Mouse (Mus musculus) neural tube, embryonic 14.5 days (tissue): ENCODE results near the gene Mmp17. TPM values are rescaled to one million over a fixed set of nuclear protein-coding genes. Genes with fewer than 3 reads are reported as not detected.

Experiments
- ATAC-seq: fragments of 200-750 bp; cut with Nextera tagmentation; 2 replicates; pipeline ENCODE4 v1.8.0; 2017; ENCODE audit warnings: low read depth, mild to moderate bottlenecking, moderate TSS enrichment, moderate library complexity
- H3K27ac ChIP-seq: fragments of 300-500 bp; sonication (generic); 2 replicates; pipeline ENCODE4 v1.5.1; 2014; ENCODE audit warnings: low read depth, mild to moderate bottlenecking, control low read depth, low read length, moderate library complexity, mixed read lengths
- H3K27me3 ChIP-seq: fragments of 300-500 bp; sonication (generic); 2 replicates; pipeline ENCODE4 v1.6.1; 2014; ENCODE audit warnings: low read length; ENCODE audit not compliant: control insufficient read depth, insufficient read depth
- H3K36me3 ChIP-seq: fragments of 300-500 bp; sonication (generic); 2 replicates; pipeline ENCODE4 v1.6.1; 2014; ENCODE audit warnings: low read length, mixed read lengths; ENCODE audit not compliant: control insufficient read depth, insufficient read depth
- H3K4me1 ChIP-seq: fragments of 300-500 bp; sonication (generic); 2 replicates; pipeline ENCODE4 v1.6.1; 2014; ENCODE audit warnings: low read length; ENCODE audit not compliant: control insufficient read depth, insufficient read depth
- H3K4me2 ChIP-seq: fragments of 300-500 bp; sonication (generic); 2 replicates; pipeline ENCODE4 v1.6.1; 2014; ENCODE audit warnings: mild to moderate bottlenecking, low read depth, low read length, control low read depth
- H3K4me3 ChIP-seq: fragments of 300-500 bp; sonication (generic); 2 replicates; pipeline ENCODE4 v1.5.1; 2014; ENCODE audit warnings: low read depth, low read length, control low read depth, mixed read lengths
- H3K9ac ChIP-seq: fragments of 300-500 bp; sonication (generic); replicated peaks from 2 replicates; pipeline ENCODE4 v1.6.1; 2014; ENCODE audit warnings: low read depth, mild to moderate bottlenecking, control low read depth, low read length, mixed read lengths
- H3K9me3 ChIP-seq: fragments of 300-500 bp; sonication (generic); 2 replicates; pipeline ENCODE4 v1.6.1; 2016; ENCODE audit warnings: low read length; ENCODE audit not compliant: control insufficient read depth
- WGBS: fragments of 180-500 bp; shearing (Covaris S2); extraction: QIAGEN DNeasy Blood & Tissue Kit; methylation state at CpG from one replicate; pipeline ENCODE4 v1.1.7; 2014; 5-methylcytosine and 5-hydroxymethylcytosine counted together
- polyA plus RNA-seq: library from polyadenylated mRNA; unstranded; fragments of >200 nt; fragmentation: Nextera tagmentation; extraction: Ambion mirVana; gene quantifications from 2 replicates; pipeline ENCODE4 v1.2.1, GENCODE M21; 2014

Mmp17 gene
- polyA plus RNA-seq, 1 experiment from 2014 or later: 7.7 TPM

DNA sequence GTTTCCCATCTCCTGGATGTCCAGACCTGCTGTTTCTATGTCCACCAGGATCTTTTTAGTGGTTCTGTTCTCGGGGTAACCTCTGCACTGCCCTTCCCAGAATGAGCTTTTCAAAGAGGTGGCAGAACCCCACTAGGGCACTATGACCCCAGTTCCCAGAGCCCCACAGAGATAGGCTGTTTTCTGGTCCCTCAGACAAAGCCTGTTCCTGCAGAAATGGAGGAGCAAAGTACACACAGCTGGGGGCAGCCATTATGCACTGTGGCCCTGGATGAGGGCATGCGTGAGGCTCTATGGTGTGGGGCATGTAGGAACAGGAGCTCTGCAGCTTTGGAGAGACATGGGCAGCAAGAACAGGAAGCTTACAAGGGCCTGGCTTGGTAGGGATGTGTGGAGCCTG is 32.0 kb upstream of the Mmp17 start:
- H3K27ac ChIP-seq: no peak overlapping the region
- H3K4me3 ChIP-seq: no peak overlapping the region
- H3K4me2 ChIP-seq: no peak overlapping the region
- no peak overlapping the region for H3K9ac ChIP-seq
- H3K27me3 ChIP-seq: no peaks in the 10 kb centered on the region
- no peaks in the 10 kb centered on the region for H3K4me1 ChIP-seq
- no peak for ATAC-seq
- 96% methylated on average over 2 of the region's 2 CpGs for WGBS
- H3K9me3 ChIP-seq: no peaks in the 10 kb centered on the region
- peaks cover 77% of the 10 kb centered on the region for H3K36me3 ChIP-seq

DNA sequence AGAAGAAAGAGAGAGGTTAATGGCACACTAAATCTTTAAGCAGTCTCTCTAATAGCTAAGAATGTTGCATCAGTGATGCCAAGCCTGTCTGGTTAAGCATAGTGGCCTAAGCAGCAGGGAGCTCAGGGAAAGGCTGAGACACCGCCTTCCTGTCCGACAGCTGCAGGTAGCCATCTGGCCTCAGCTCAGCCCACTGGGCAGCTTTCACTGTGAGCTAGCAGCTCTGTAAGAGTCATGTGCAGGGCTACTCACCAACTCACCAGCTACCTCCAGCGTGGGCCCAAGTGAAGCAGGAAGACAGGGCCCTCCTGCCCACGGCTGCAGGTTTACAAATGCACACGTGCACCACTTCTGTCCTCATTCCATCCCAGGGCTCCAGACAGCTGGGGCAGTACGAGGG is 30.3 kb upstream of the Mmp17 start:
- H3K27ac ChIP-seq: no peak overlapping the region
- no peak overlapping the region for H3K9ac ChIP-seq
- H3K9me3 ChIP-seq: no peaks in the 10 kb centered on the region
- 94% methylated on average over 6 of the region's 6 CpGs for WGBS
- H3K27me3 ChIP-seq: no peaks in the 10 kb centered on the region
- H3K4me3 ChIP-seq: no peak overlapping the region
- peaks cover 72% of the 10 kb centered on the region for H3K36me3 ChIP-seq
- H3K4me2 ChIP-seq: no peak overlapping the region
- H3K4me1 ChIP-seq: no peaks in the 10 kb centered on the region
- no peak for ATAC-seq

DNA sequence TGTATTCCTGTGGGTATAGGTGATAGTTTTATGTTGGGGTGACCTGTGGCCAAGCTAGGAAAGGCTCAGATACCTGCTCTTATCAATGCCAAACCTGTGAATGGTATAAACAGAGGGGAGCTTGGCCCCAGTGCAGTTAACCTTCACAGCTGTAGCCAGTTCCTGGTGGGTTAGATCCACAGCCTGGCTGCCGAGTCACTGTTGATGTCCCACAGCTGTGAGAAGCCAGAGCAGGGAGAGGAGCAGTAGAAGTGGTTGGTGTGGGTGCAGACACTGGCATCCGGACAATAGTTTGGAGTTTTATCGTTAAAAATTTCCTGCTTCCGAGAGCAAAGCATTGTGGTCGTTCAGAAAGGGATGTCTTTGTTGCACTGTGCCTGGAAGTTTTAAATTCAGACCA is 25.4 kb upstream of the Mmp17 start:
- no peak overlapping the region for H3K27ac ChIP-seq
- H3K4me1 ChIP-seq: no peaks in the 10 kb centered on the region
- no peak overlapping the region for H3K9ac ChIP-seq
- no peak overlapping the region for H3K4me2 ChIP-seq
- H3K4me3 ChIP-seq: no peak overlapping the region
- H3K9me3 ChIP-seq: no peaks in the 10 kb centered on the region
- H3K27me3 ChIP-seq: no peaks in the 10 kb centered on the region
- no peak for ATAC-seq
- WGBS: 91% methylated on average over 5 of the region's 5 CpGs
- peaks cover 44% of the 10 kb centered on the region for H3K36me3 ChIP-seq

DNA sequence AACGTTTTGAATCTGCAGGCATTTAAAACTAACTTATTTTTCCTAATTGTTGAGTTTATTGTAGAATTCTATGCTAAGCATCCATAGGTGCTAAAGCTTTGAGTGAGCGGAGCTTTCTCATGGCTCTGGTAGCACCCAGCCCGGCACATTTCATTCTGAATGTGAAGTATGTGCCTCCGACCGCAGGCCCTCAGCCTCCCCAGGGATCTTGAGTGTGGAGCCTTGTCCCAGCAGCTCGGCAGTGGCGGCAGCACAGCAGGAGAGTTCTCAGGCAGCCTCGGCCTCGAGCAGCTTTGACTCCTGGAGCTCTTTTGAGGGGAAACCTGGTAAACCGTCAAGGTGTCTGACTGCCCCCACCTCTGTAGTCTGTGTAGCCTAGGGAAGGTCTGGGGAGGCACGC is 24.7 kb upstream of the Mmp17 start:
- WGBS: 55% methylated on average over 11 of the region's 11 CpGs
- Histone ChIP-seq H3K4me2 (no peak overlapping the region), H3K27me3 (no peaks in the 10 kb centered on the region), H3K27ac (no peak overlapping the region), H3K9ac (no peak overlapping the region), H3K4me1 (no peaks in the 10 kb centered on the region), H3K9me3 (no peaks in the 10 kb centered on the region), H3K36me3 (peaks cover 41% of the 10 kb centered on the region), H3K4me3 (no peak overlapping the region)
- no peak for ATAC-seq

DNA sequence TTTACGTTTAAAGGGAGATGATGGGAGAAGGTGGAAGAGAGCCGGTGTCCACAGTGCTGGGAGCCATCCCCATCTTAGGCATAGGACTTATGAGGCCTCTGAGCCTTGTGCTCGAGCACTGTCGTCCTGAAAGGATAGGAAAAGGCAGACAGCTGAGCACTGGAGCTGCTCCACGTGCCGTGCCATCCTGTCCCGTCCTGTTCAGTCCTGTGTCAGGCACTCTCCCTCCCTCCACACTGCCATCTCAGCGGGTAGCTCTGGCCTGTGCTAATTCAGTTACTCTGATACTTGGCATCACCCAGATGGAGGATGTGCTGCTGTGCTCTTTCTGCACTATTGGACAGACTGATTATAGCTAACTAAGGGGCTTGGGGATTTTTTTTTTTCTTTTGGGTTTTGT is 21.6 kb upstream of the Mmp17 start:
- WGBS: 91% methylated on average over 8 of the region's 8 CpGs
- Histone ChIP-seq H3K9me3 (no peaks in the 10 kb centered on the region), H3K4me2 (no peak overlapping the region), H3K27me3 (no peaks in the 10 kb centered on the region), H3K4me3 (no peak overlapping the region), H3K9ac (no peak overlapping the region), H3K4me1 (no peaks in the 10 kb centered on the region), H3K27ac (no peak overlapping the region), H3K36me3 (peaks cover 33% of the 10 kb centered on the region)
- no peak for ATAC-seq

DNA sequence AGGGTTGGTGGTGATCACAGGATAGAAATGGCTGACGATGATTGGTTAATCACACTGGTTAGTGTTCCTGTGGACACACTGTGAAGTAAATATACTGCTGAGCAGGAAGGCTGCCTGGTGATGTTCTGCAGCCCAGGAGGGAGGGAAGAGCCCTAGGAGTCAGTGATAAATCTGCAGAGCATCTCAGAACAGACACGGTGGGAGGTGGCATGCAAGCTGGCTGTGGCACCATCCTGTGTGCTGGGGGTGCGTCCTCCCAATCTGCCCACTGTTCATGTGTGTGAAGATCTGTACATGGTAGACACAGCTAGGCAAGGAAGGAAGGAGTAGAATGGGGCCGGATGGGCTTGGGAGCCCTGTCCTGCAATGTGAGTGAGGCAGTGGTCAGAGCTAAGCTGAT is 15.4 kb upstream of the Mmp17 start:
- 94% methylated on average over 4 of the region's 4 CpGs for WGBS
- Histone ChIP-seq H3K9ac (no peak overlapping the region), H3K27ac (no peak overlapping the region), H3K9me3 (no peaks in the 10 kb centered on the region), H3K4me1 (no peaks in the 10 kb centered on the region), H3K27me3 (no peaks in the 10 kb centered on the region), H3K36me3 (peaks cover 46% of the 10 kb centered on the region), H3K4me2 (no peak overlapping the region), H3K4me3 (no peak overlapping the region)
- no peak for ATAC-seq

DNA sequence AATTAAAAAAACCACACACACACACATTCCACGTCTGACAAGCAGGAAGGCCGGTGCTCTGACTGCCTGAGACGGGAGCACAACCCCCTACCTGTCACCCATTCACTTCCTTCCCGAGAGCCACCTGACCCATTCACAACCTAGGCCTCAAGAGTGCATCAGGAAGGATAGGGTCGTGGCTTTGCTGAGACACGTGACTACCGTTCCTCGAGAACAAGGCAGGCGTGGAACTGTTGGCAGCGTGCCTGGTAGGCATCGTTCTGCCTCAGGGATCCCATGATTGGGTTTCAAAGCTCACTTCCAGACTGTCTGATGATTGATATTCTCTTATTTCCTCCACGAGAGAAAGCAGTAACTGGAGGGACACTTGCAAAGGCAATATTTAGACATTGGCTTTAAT is 5.8 kb upstream of the Mmp17 start:
- H3K9me3 ChIP-seq: no peaks in the 10 kb centered on the region
- no peak overlapping the region for H3K4me3 ChIP-seq
- no peak overlapping the region for H3K27ac ChIP-seq
- no peaks in the 10 kb centered on the region for H3K36me3 ChIP-seq
- 59% methylated on average over 12 of the region's 12 CpGs for WGBS
- H3K27me3 ChIP-seq: no peaks in the 10 kb centered on the region
- ATAC-seq: no peak
- H3K4me1 ChIP-seq: no peaks in the 10 kb centered on the region
- H3K9ac ChIP-seq: no peak overlapping the region
- H3K4me2 ChIP-seq: no peak overlapping the region

DNA sequence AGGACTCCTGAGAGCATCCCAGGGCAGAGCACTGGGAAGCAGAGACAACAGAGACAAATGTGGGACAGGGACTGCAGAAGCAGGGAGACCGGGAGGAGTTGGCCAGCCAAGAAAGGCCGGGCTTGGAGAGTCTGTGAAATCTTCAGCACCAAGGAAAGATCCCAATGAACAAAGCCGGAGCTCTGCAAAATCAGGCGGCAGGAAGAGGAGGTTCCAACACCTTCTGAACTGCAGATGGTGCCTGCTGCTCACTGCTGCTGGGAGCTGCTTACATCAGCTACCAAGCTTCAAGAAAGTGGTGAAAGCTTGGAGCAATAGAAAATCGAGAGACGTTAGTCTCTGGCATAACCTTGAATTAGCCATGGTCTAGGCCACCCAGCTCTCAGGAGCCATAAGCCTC is 3.9 kb upstream of the Mmp17 start:
- H3K9me3 ChIP-seq: no peaks in the 10 kb centered on the region
- no peak overlapping the region for H3K4me3 ChIP-seq
- H3K27me3 ChIP-seq: no peaks in the 10 kb centered on the region; the same call in 1 of the 2 replicates
- no peaks in the 10 kb centered on the region for H3K36me3 ChIP-seq
- 21% methylated on average over 6 of the region's 6 CpGs for WGBS
- H3K4me2 ChIP-seq: no peak overlapping the region
- peaks cover 3% of the 10 kb centered on the region; the same call in 1 of the 2 replicates for H3K4me1 ChIP-seq
- no peak for ATAC-seq
- H3K9ac ChIP-seq: no peak overlapping the region
- no peak overlapping the region for H3K27ac ChIP-seq

DNA sequence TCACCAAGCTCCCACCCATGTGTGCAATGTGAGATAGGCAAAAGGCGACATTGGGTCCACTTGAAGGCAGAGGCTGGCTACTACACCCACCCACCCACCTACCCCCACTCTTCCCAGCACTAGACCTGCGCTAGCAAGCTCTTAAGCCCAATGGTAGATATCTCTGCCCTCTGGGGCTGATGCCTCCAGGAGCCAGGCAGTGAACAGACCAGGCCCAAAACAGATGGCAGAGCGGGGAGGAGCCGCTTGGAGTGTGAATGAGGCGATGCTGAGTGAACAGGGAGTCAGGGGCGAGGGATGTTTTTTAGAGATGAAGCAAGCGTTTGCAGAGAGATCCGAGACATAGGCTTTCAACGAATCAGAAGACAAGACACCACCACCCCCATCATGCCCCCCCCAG is 3.4 kb upstream of the Mmp17 start:
- 80% methylated on average over 9 of the region's 9 CpGs for WGBS
- no peaks in the 10 kb centered on the region for H3K36me3 ChIP-seq
- H3K4me2 ChIP-seq: no peak overlapping the region
- no peaks in the 10 kb centered on the region; the same call in 1 of the 2 replicates for H3K27me3 ChIP-seq
- H3K27ac ChIP-seq: no peak overlapping the region
- no peak for ATAC-seq
- H3K9ac ChIP-seq: no peak overlapping the region
- H3K9me3 ChIP-seq: no peaks in the 10 kb centered on the region
- peaks cover 8% of the 10 kb centered on the region; the same call in 1 of the 2 replicates for H3K4me1 ChIP-seq
- no peak overlapping the region for H3K4me3 ChIP-seq

DNA sequence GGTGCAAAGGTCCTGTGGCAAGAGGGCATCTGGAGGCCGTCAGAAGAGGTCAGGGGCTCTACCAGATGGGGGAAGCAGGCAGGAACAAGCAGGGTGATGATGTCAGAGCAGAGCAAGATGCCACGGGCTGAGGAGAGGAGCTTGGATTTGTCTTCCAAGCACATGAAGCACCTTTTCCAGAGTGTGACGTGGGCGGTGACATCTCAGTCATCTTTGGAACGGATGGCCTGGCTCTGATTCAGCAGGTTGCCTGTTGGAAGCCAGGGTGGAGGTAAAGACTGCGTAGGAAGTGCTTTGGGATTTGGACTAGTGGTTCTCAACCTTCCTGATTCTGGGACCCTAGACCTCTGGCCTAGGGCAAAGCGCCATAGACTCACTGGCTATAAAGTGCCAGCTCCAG is 3.0 kb upstream of the Mmp17 start:
- Histone ChIP-seq H3K27me3 (no peaks in the 10 kb centered on the region; the same call in 1 of the 2 replicates), H3K36me3 (no peaks in the 10 kb centered on the region), H3K4me2 (no peak overlapping the region), H3K27ac (no peak overlapping the region), H3K9me3 (no peaks in the 10 kb centered on the region), H3K4me1 (peaks cover 8% of the 10 kb centered on the region; the same call in 1 of the 2 replicates), H3K4me3 (no peak overlapping the region), H3K9ac (no peak overlapping the region)
- WGBS: 73% methylated on average over 7 of the region's 7 CpGs
- no peak for ATAC-seq
